Mouse (Mus musculus) A20 (cell line): Measurements from ENCODE around the gene Zfp512b.

ENCODE experiments used
- DNase-seq: peaks from one replicate; pipeline ENCODE4 v3.0.0-alpha.2; 2011; ENCODE audit warnings: low read depth, low spot score

Gene Zfp512b

DNA sequence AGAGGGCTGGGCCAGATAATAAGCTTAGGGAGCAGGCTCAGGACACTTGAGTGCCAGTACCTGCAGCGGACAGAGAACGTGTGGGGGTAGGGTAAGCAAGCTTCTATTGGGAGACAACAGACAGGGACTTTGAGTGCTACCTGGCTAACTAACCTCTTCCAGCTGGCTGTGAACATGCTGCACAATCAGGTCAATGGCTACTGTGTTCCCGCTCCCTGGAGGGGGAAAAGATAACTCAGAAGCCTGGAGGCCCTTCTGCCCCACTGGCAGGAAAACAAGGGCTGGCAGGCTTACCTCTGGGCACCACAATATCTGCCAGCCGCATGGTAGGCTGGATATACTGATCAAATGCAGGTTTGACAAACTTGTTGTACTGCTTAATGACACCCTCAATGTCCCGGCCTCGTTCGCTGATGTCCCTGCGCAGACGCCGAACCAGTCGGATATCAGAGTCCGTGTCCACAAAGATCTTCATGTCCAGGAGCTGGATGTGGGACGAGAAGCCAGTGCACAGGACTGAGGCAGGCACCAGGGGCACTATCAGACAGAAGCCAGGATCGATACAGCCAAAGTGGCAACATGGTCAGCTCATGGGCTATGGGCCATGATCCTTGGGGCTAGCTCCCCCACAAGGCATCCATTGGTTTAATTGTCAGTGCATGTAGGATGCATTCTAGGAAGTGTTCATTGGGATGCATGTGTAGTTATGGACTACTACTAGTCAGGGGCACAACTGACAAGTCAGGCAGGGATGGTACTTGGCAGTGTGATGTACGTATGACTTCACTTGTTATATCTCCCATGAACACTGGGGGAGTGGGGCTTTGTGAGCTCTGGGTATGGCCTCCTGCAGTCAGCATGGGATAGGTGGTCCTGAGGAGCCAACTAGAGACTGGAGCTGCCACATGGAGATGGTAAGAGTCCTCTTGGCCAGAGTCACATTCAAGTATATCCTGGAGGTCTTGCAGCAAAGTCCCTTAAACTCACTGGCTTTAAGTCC, 19.4 kb downstream of the Zfp512b start:
- no peak for DNase-seq

- no peak for DNase-seq
Observed at GRCm38 (mm10) chr2:181571941-181572670, 20.5 kb downstream of the Zfp512b start.

DNA sequence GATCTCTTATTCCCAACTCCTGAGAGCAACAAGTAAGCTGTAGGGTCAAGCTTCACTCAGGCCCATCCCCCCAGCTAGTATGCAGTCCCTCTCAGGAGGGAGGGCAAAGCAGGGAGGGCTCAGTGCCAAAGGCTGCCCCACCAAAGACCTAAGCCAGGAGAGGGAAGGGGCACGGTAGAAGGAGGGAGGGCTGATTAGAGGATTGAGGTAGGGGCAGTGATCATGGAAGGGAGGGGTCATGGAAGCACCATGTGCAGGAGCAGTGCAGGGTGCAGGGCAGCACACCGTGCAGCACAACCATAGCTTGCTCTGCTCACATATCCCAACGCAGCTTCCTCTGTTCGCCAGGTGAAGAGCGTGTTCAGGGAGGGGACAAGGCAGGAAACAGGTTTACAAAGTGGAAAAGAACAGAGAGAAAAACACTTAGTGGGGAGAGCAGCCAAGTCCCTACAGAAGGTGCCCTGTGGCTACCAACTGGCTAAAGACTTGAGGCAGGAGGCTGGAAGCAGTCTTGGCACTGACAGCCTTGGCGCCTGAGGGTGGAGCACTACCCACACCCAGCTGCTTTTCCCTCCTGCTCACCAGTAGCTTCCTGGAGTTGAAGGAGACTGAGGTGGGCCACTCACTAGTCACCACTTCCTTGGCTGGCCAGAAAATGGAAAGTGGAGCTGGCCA, 21.5 kb downstream of the Zfp512b start:
- no peak for DNase-seq

DNA sequence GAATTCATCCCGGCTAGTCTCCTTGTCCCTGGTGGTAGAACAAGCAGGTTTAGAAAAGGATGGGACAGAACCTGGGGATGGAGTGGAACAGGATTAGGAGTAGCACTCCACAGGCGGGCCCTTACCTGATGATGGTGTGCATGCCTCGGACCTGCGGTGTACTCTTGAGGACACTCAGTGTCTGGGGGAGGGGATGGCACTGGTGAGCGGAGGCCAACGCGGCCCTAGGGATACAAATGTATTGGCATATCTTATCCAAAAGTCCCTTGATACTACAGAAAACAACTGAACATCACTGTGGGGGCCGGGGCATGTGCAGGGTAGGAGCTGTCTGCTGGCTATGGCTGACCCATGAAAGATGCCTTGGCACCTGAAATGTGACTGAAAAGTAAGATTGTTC, 22.2 kb downstream of the Zfp512b start:
- no peak for DNase-seq

DNA sequence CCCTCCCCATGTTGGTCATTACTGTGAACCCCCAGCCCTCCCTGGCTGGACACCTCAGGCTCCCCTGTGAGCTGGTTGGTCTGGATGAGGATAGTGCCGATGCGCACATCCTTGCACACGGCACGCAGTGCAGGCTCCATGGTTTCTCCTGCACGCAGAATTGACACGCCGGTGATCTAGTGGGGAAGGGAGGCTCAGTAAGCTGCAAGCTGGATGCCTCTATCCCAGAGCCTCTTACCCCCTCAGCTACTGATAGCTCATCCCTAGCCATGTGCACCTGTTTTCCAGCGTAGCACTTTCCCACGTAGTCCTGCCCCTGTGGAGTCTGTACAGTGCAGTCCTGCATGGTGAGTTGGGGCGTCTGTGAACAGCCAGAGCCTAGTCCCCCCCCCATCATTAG, 22.7 kb downstream of the Zfp512b start:
- DNase-seq: no peak

- DNase-seq: peak; percentile 55
Observed at GRCm38 (mm10) chr2:181568272-181569008, 24.2 kb downstream of the Zfp512b start.

DNA sequence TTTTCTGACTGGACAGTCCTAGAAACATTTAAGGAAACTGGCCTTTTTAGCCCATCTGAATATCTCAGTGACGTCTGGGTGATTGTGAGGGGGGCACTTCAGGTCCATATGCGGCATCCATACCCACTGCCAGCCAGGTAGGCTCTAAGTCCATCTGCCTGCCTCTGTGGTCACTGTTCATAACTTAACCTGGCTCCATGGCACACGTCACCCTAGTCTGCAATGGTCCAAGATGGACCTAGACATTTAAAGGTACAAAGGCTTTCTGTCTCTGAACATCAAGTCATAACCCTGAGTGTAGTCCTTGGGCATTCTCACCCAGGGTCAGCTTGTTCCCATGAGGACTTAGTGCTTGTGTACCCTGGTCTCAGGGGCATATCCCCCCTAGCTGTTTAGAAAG, 25.3 kb downstream of the Zfp512b start:
- DNase-seq: no peak

GRCm38 (mm10) chr2:181553772-181554171, 38.8 kb downstream of the Zfp512b start:
- DNase-seq: no peak

DNA sequence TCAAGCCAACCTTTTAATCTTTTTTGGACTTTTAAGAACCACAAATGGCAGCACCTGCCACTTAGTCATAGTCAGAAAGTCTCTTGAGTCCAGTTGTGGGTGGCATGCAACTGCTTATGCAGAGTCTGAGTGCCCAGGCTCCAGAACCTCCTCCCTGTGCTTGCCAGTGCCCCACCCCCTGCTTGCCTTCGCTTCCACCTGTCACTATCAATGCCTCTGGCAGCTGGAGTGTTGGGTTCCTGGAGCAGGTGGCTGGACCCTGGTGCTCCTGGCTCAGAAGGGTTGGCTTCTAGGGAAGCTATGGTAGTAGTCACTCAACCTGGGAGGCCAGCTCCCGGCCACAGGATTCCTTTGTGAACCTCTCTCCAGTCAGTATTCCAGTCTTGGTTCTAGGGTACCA, 42.4 kb downstream of the Zfp512b start:
- DNase-seq: no peak

DNA sequence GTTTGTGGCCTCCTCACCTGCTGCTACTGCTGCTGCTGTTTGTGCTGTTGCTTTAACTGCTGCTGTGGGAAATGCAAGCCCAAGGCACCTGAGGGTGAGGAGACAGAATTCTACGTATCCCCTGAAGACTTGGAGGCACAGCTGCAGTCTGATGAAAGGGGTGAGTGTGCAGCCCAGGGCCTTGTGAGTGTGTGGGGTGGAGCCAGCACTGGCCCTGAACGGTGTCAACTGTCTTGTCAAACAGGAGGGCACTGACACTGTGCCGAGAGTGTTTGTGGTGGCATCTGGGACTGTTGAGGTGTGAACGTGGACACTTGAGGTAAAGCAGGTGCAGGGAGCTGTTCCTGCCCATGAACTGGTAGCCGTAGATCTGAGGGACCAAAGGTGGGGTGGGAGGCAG, 43.9 kb downstream of the Zfp512b start:
- no peak for DNase-seq

- DNase-seq: peak; percentile 37
Observed at GRCm38 (mm10) chr2:181548227-181548626, 44.4 kb downstream of the Zfp512b start.

DNA sequence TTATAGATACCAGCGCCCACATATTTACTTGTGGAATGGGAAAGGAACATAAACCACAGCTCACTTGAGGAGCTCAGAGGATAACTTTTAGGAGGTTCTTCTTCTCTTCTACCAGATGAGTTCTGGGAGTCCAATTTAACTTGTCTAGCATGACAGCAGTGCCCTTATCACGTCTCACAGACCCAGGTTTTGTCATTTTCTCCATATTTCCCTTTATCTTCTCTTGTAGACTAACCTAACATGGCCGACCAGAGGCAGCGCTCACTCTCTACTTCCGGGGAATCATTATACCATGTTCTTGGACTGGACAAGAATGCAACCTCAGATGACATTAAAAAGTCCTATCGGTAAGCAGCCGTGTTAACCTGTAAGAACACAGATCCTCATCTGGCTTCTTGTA, 46.5 kb downstream of the Zfp512b start:
- no peak for DNase-seq

DNA sequence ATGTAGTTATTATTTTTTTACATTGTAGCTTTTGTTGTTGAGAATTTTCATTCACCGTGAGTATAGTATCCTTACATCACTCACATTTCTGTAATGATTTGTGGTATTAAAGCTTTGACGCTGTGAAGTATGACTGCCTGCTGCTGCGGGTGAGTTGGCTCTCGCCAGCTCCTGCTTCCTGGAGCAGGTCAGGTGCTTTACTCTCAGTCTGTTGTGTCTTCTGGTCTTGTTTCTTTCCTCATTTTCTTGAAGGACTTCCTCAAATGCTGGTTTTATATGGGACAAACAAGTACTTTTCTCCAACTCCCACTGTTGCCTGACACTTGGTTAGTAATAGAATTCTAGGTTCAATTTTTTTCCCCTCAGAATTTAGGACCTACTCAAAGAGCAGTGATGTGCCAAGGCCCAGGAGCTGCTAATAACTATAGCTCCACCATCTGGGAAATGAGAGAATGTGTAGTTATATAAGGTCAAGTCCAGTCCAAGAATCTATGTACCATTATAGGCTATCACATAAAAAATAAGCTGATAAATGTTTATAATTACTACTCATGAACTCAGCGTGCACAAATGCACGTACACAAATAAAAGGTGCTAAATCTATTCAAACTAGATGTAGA, 50.7 kb downstream of the Zfp512b start:
- DNase-seq: no peak

DNA sequence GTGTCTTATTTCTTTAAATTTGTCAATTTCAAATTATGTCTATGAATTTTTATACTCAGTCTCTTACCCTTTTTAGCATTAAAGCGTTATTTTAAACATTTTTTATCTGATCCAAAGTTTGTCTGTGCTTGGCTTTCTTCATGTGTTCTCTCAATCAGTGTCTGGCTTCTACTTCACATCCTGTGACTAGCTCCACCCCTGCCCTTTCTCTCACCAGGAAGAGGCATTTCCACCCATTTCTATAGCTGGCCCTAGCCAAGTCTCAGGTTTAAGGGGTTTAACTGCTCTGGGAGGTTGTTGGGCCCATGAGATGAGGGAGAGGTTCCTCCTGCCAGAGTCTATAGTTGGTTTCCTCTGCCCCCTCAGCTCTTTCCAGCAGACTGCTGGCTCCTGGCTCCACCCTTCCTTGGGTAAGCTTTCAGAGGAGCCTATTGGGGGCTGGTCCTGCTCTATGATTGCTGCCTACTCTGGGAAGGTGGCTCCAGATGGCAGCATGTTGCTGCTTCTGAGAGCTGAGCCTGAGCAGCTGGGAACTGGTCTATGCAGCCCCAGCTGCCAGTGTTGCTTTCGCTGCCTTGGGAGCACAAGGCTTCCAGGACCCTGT, 55.1 kb downstream of the Zfp512b start:
- DNase-seq: no peak

- no peak for DNase-seq
Observed at GRCm38 (mm10) chr2:181536410-181536809, 56.2 kb downstream of the Zfp512b start.

DNA sequence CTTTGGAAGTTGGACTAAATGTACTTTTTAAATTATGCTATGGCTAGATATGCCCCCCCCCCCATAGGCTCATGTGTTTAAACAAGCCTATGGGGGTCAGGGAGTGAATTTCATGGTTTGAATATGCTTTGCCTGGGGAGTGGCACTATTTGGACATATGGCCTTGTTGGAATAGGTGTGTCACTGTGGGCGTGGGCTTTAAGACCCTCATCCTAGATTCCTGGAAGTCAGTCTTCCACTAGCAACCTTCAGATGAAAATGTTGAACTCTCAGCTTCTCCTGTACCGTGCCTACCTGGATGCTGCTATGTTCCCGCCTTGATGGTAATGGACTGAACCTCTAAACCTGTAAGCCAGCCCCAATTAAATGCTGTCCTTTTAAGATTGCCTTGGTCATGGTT, 60.0 kb downstream of the Zfp512b start:
- no peak for DNase-seq
